Mouse (Mus musculus) embryonic facial prominence, embryonic 11.5 days (tissue): ENCODE measurements at regions not wholly inside any gene's neighbourhood (a gene's known extent, or its start where the extent isn't known, plus 50 kb on each side); places are given as distances from the start of the nearest gene placed in this dataset.
A peak's percentile ranks its signal among the peaks of the same experiment; 100 is the strongest.
"Not testable (repeated sequence)": the region's sequence is repeated elsewhere in the genome, so short reads cannot be mapped to it uniquely, and the experiment has no call there.

ENCODE experiments used
- ATAC-seq: fragments of 200-750 bp; cut with Nextera tagmentation; replicated peaks from 2 replicates; pipeline ENCODE4 v1.8.0; 2017; ENCODE audit warnings: low read depth; ENCODE audit not compliant: insufficient number of reproducible peaks, low FRiP score, low TSS enrichment
- DNase-seq: peaks from one replicate; pipeline ENCODE4 v3.0.0-alpha.2; 2015; ENCODE audit warnings: low spot score
- H3K27ac ChIP-seq: fragments of 300-500 bp; sonication (generic); replicated peaks from 2 replicates; pipeline ENCODE4 v1.5.1; 2014; ENCODE audit warnings: mild to moderate bottlenecking, low read depth, low read length, control low read depth
- H3K27me3 ChIP-seq: fragments of 300-500 bp; sonication (generic); 2 replicates; pipeline ENCODE4 v1.6.1; 2014; ENCODE audit warnings: mild to moderate bottlenecking, low read length, moderate library complexity, mixed read lengths; ENCODE audit not compliant: control insufficient read depth, insufficient read depth
- H3K36me3 ChIP-seq: fragments of 300-500 bp; sonication (generic); replicated peaks from 2 replicates; pipeline ENCODE4 v1.6.1; 2014; ENCODE audit warnings: low read depth, mild to moderate bottlenecking, low read length, moderate library complexity, mixed read lengths; ENCODE audit not compliant: control insufficient read depth, insufficient read depth
- H3K4me1 ChIP-seq: fragments of 300-500 bp; sonication (generic); 2 replicates; pipeline ENCODE4 v1.6.1; 2014; ENCODE audit warnings: low read length, mixed read lengths; ENCODE audit not compliant: control insufficient read depth, insufficient read depth
- H3K4me2 ChIP-seq: fragments of 300-500 bp; sonication (generic); 2 replicates; pipeline ENCODE4 v1.6.1; 2014; ENCODE audit warnings: low read depth, mild to moderate bottlenecking, control low read depth, low read length, moderate library complexity
- H3K4me3 ChIP-seq: fragments of 300-500 bp; sonication (generic); 2 replicates; pipeline ENCODE4 v1.5.1; 2014; ENCODE audit warnings: low read depth, low read length, control low read depth
- H3K9ac ChIP-seq: fragments of 300-500 bp; sonication (generic); replicated peaks from 2 replicates; pipeline ENCODE4 v1.6.1; 2014; ENCODE audit warnings: mild to moderate bottlenecking, control low read depth, low read length
- H3K9me3 ChIP-seq: fragments of 300-500 bp; sonication (generic); replicated peaks from 2 replicates; pipeline ENCODE4 v1.6.1; 2016; ENCODE audit warnings: mild to moderate bottlenecking, low read length, inconsistent platforms, mixed read lengths; ENCODE audit not compliant: control insufficient read depth
- WGBS: fragments of 180-500 bp; shearing (Covaris S2); extraction: QIAGEN DNeasy Blood & Tissue Kit; methylation state at CpG from one replicate; pipeline ENCODE4 v1.1.7; 2014; 5-methylcytosine and 5-hydroxymethylcytosine counted together

- no peak overlapping the region for H3K4me2 ChIP-seq
- WGBS = 57% methylated on average over 4 of the region's 4 CpGs
- H3K9ac ChIP-seq = no peak overlapping the region
- H3K4me3 ChIP-seq = no peak overlapping the region
- DNase-seq (no peak), ATAC-seq (no peak)
- no peaks in the 10 kb centered on the region for H3K4me1 ChIP-seq
- H3K27me3 ChIP-seq = no peaks in the 10 kb centered on the region
- no peaks in the 10 kb centered on the region for H3K36me3 ChIP-seq
- no peaks in the 10 kb centered on the region for H3K9me3 ChIP-seq
- H3K27ac ChIP-seq = no peak overlapping the region
Measured at GRCm38 (mm10) chr2:63580489-63581139, 396.5 kb upstream of the Kcnh7 start.

GRCm38 (mm10) chr2:63575172-63575571 is 391.1 kb upstream of the Kcnh7 start:
- no peak for DNase-seq
- Histone ChIP-seq H3K4me1 (no peaks in the 10 kb centered on the region), H3K4me2 (no peak overlapping the region), H3K9me3 (no peaks in the 10 kb centered on the region), H3K27me3 (no peaks in the 10 kb centered on the region), H3K36me3 (no peaks in the 10 kb centered on the region), H3K9ac (no peak overlapping the region), H3K27ac (no peak overlapping the region), H3K4me3 (no peak overlapping the region)
- 51% methylated on average over 5 of the region's 5 CpGs for WGBS
- no peak for ATAC-seq

DNA sequence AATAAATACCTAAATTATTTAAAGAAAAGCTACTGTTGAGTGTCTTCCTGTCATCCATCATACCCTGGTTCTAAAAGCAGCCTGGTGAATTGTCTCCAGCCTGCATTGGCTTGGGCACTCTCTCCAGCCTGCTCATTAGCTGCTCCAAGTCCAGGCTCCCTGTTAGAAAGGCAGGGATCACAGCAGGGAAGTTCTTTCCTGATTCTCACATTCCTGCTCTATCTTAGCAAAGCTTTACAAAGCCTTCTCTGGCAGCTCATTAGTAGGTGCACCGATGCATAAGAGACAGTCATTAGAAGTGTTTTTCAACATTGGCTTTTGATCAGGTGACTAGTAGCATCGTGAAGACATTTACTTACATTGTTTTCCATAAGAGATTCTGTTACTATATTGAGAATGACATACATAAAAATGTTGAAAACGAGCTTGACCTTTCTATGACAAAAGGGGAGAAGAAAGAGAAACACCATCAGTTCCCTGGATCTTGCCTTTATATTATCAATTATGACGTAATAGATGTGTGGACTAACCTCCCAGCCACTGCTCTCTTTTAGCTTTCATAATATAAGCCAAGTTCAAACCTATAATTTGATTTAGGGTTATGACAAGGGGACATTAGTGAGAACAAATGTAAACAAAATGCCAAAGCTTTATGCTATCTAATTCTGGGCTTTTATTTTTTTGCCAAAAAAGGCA is 390.1 kb upstream of the Kcnh7 start:
- Histone ChIP-seq H3K9ac (no peak overlapping the region), H3K4me2 (no peak overlapping the region), H3K4me1 (no peaks in the 10 kb centered on the region), H3K9me3 (no peaks in the 10 kb centered on the region), H3K36me3 (no peaks in the 10 kb centered on the region), H3K4me3 (no peak overlapping the region), H3K27ac (no peak overlapping the region), H3K27me3 (no peaks in the 10 kb centered on the region)
- DNase-seq (peak; percentile 26), ATAC-seq (0 out of 2 replicates have a peak, but pooled peaks have one; percentile 39)
- 27% methylated on average over 4 of the region's 4 CpGs for WGBS

DNA sequence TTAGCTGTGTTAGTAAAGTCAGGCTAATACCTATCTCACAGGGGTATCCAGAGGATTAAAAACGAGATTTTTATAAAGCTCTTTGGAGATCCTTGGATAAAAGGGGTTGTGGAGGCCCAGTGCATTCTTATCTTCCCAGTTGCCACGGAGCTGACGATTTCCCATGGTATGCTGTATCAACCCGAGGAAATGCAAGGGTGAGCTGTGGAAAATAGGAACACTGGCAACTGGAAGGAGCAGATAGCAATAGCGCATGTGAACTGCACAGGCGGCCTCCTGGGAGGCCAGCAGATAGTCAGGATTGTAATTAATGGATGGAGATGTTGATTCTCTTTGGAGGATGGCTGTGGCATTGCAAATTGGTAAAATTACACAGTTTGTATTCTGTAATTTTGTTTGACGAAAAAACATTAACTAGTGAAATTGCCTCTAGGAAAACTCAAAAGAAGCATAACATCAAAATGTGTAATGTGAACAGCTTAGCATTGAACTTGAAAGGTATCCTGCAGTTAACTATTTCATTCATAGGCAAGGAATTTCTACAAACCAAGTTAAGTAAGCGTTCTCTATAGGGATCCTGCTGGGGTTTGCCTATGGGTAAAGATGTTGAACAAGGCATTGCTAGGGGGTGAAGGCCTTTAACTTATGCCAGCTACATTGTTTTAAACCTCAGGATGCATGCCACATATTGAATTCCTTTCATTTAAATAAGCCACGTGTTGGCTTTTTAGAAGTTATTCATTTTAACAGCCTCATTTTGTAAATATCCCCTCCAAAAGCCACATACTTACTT is 389.1 kb upstream of the Kcnh7 start:
- Histone ChIP-seq H3K36me3 (no peaks in the 10 kb centered on the region), H3K4me2 (no peak overlapping the region), H3K4me3 (no peak overlapping the region), H3K9me3 (no peaks in the 10 kb centered on the region), H3K9ac (no peak overlapping the region), H3K27me3 (no peaks in the 10 kb centered on the region), H3K4me1 (no peaks in the 10 kb centered on the region), H3K27ac (no peak overlapping the region)
- 40% methylated on average over 9 of the region's 9 CpGs for WGBS
- ATAC-seq = no peak
- DNase-seq = no peak

GRCm38 (mm10) chr2:63556858-63557419 is 372.9 kb upstream of the Kcnh7 start:
- ATAC-seq (no peak), DNase-seq (no peak)
- Histone ChIP-seq H3K4me1 (no peaks in the 10 kb centered on the region), H3K27ac (no peak overlapping the region), H3K27me3 (no peaks in the 10 kb centered on the region), H3K9ac (no peak overlapping the region), H3K4me2 (no peak overlapping the region), H3K36me3 (no peaks in the 10 kb centered on the region), H3K4me3 (no peak overlapping the region), H3K9me3 (no peaks in the 10 kb centered on the region)
- WGBS = 72% methylated on average over 3 of the region's 3 CpGs

DNA sequence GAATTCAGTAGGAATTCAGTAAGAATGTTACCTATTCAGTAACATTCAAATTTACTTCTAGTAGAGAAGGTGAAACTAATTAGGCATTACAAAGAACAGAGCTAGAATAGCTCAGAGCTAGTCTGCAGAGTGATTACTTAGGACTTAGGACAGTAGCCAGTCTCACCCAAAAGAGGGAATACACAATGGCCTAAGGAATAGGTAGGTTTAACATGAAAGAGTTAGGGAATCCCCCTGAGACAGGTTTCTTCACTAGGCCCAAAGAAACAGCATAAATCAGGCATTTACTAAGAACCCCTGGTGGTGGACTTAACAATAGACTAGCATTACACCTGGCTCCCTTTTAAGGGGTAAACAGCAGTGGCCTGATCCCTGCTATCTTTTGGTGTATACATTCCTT is 357.7 kb upstream of the Kcnh7 start:
- not testable (repeated sequence) for H3K9ac ChIP-seq, H3K36me3 ChIP-seq, H3K4me3 ChIP-seq, H3K27ac ChIP-seq, ATAC-seq, DNase-seq, H3K27me3 ChIP-seq, H3K9me3 ChIP-seq, H3K4me2 ChIP-seq, H3K4me1 ChIP-seq

DNA sequence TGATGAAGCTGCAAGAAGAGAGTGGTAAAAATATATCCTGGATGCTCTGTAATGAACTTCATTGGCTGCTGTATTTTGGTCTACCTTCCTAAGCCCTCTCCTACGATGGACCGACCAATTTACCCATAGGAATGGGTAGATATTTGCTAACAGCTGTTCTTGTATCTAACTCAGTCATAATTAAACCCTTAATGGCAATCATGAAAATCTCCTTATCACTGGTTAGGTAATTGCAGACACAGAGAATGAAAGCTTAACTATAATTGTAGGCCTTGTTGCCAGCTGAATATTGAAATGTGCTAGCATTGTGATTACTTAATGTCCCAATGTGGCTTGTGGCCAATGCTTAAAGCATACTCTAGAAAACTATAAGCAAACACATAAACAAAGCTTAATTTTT is 334.4 kb upstream of the Kcnh7 start:
- Histone ChIP-seq H3K9ac (no peak overlapping the region), H3K9me3 (no peaks in the 10 kb centered on the region), H3K4me3 (no peak overlapping the region), H3K4me2 (no peak overlapping the region), H3K27me3 (no peaks in the 10 kb centered on the region), H3K27ac (no peak overlapping the region), H3K4me1 (no peaks in the 10 kb centered on the region), H3K36me3 (no peaks in the 10 kb centered on the region)
- 96% methylated on average over 2 of the region's 2 CpGs for WGBS
- DNase-seq (no peak), ATAC-seq (no peak)
